Mouse (Mus musculus) hindbrain, embryonic 16.5 days (tissue): ENCODE measurements around the gene Pfkfb3. TPM values are rescaled to one million over a fixed set of nuclear protein-coding genes. Genes with fewer than 3 reads are reported as not detected.
A peak's percentile ranks its signal among the peaks of the same experiment; 100 is the strongest.

ENCODE experiments used
- ATAC-seq: fragments of 200-750 bp; cut with Nextera tagmentation; 2 replicates; pipeline ENCODE4 v1.8.0; 2017; ENCODE audit warnings: moderate TSS enrichment, moderate library complexity
- H3K27ac ChIP-seq: fragments of 300-500 bp; sonication (generic); 2 replicates; pipeline ENCODE4 v1.5.1; 2014; ENCODE audit warnings: low read depth, mild to moderate bottlenecking, control low read depth, low read length, moderate library complexity
- H3K27me3 ChIP-seq: fragments of 300-500 bp; sonication (generic); replicated peaks from 2 replicates; pipeline ENCODE4 v1.6.1; 2014; ENCODE audit warnings: low read length; ENCODE audit not compliant: control insufficient read depth, insufficient read depth
- H3K36me3 ChIP-seq: fragments of 300-500 bp; sonication (generic); 2 replicates; pipeline ENCODE4 v1.6.1; 2014; ENCODE audit warnings: mild to moderate bottlenecking, low read length, moderate library complexity, mixed read lengths; ENCODE audit not compliant: control insufficient read depth, insufficient read depth
- H3K4me1 ChIP-seq: fragments of 300-500 bp; sonication (generic); 2 replicates; pipeline ENCODE4 v1.6.1; 2014; ENCODE audit warnings: low read depth, low read length; ENCODE audit not compliant: control insufficient read depth, insufficient read depth
- H3K4me2 ChIP-seq: fragments of 300-500 bp; sonication (generic); 2 replicates; pipeline ENCODE4 v1.6.1; 2014; ENCODE audit warnings: mild to moderate bottlenecking, low read length, control low read depth, moderate library complexity
- H3K4me3 ChIP-seq: fragments of 300-500 bp; sonication (generic); 2 replicates; pipeline ENCODE4 v1.5.1; 2014; ENCODE audit warnings: mild to moderate bottlenecking, low read length, control low read depth, moderate library complexity
- H3K9ac ChIP-seq: fragments of 300-500 bp; sonication (generic); 2 replicates; pipeline ENCODE4 v1.6.1; 2014; ENCODE audit warnings: low read depth, mild to moderate bottlenecking, control low read depth, low read length, moderate library complexity
- H3K9me3 ChIP-seq: fragments of 300-500 bp; sonication (generic); 2 replicates; pipeline ENCODE4 v1.6.1; 2014; ENCODE audit warnings: mild to moderate bottlenecking, low read length, moderate library complexity; ENCODE audit not compliant: control insufficient read depth
- WGBS: fragments of 180-500 bp; shearing (Covaris S2); extraction: QIAGEN DNeasy Blood & Tissue Kit; methylation state at CpG from one replicate; pipeline ENCODE4 v1.1.7; 2014; 5-methylcytosine and 5-hydroxymethylcytosine counted together
- polyA plus RNA-seq: library from polyadenylated mRNA; unstranded; fragments of >200 nt; fragmentation: Nextera tagmentation; extraction: Ambion mirVana; gene quantifications from 2 replicates; pipeline ENCODE4 v1.2.1, GENCODE M21; 2015

Gene Pfkfb3
- polyA plus RNA-seq, 1 experiment from 2014 or later: 28.5 TPM

GRCm38 (mm10) chr2:11521758-11522157 lies 32.1 kb downstream of the Pfkfb3 start:
- Histone ChIP-seq H3K27ac (no peak overlapping the region), H3K27me3 (no peaks in the 10 kb centered on the region), H3K4me1 (no peaks in the 10 kb centered on the region), H3K4me3 (no peak overlapping the region), H3K4me2 (no peak overlapping the region), H3K9me3 (no peaks in the 10 kb centered on the region), H3K36me3 (no peaks in the 10 kb centered on the region), H3K9ac (no peak overlapping the region)
- ATAC-seq: no peak
- 90% methylated on average over 7 of the region's 7 CpGs for WGBS

DNA sequence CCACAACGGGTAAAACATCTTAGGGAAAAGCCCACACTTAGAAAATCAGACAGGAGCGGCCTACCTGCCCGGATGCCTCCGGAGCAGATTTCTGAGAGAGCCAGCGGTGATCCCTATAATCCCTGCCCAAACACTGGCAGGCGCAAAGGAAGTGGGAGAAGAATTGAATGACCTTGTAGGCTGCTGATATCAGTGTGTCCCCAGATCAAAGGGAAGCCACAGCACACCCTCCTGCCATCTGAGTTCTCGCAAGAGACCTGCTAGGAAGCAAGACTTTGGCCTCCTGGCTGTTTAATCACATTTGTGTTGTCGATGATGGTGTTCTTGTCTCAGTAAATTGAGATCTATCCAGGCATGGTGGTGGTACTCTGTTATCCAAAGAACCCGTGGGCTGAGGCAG lies 33.1 kb downstream of the Pfkfb3 start:
- ATAC-seq: no peak
- 88% methylated on average over 9 of the region's 9 CpGs for WGBS

DNA sequence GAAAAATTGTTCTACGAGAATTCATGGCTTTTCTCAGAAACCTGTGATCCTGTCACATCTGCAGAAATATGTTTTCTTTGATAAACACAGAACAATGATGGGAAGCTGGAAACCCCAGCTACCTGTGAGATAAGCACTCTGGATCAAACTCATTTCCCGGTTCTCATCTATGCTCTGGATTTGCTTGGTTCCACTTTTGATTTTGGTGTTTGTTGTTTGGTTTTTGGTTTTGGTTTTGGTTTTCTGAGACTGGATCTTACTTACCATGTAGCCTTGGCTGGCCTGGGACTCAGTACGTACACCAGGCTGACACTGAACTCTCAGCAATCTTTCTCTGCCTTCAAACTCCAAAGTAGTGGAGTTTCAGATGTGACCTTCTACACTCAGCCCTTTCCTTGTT lies 38.0 kb downstream of the Pfkfb3 start:
- 88% methylated on average over 3 of the region's 3 CpGs for WGBS
- no peaks in the 10 kb centered on the region for H3K9me3 ChIP-seq
- no peak overlapping the region for H3K27ac ChIP-seq
- no peaks in the 10 kb centered on the region for H3K4me1 ChIP-seq
- no peak overlapping the region for H3K4me3 ChIP-seq
- no peak overlapping the region for H3K4me2 ChIP-seq
- no peaks in the 10 kb centered on the region for H3K36me3 ChIP-seq
- no peaks in the 10 kb centered on the region for H3K27me3 ChIP-seq
- ATAC-seq: no peak
- no peak overlapping the region for H3K9ac ChIP-seq

More for the DNA sequence above, 33.1 kb downstream of the Pfkfb3 start:
- Histone ChIP-seq H3K4me2 (no peak overlapping the region), H3K4me1 (no peaks in the 10 kb centered on the region), H3K4me3 (no peak overlapping the region), H3K36me3 (no peaks in the 10 kb centered on the region), H3K27me3 (no peaks in the 10 kb centered on the region), H3K27ac (no peak overlapping the region), H3K9ac (no peak overlapping the region), H3K9me3 (no peaks in the 10 kb centered on the region)

GRCm38 (mm10) chr2:11513057-11513967 lies 40.6 kb downstream of the Pfkfb3 start:
- no peaks in the 10 kb centered on the region for H3K36me3 ChIP-seq
- H3K4me1 ChIP-seq: no peaks in the 10 kb centered on the region
- H3K27ac ChIP-seq: no peak overlapping the region
- H3K9ac ChIP-seq: no peak overlapping the region
- ATAC-seq: no peak
- H3K4me3 ChIP-seq: no peak overlapping the region
- no peak overlapping the region for H3K4me2 ChIP-seq
- 64% methylated on average over 18 of the region's 18 CpGs for WGBS
- no peaks in the 10 kb centered on the region for H3K27me3 ChIP-seq
- H3K9me3 ChIP-seq: no peaks in the 10 kb centered on the region

GRCm38 (mm10) chr2:11512127-11512526 lies 41.8 kb downstream of the Pfkfb3 start:
- Histone ChIP-seq H3K4me1 (no peaks in the 10 kb centered on the region), H3K36me3 (no peaks in the 10 kb centered on the region), H3K9me3 (no peaks in the 10 kb centered on the region), H3K27ac (no peak overlapping the region), H3K4me2 (no peak overlapping the region), H3K27me3 (no peaks in the 10 kb centered on the region), H3K9ac (no peak overlapping the region), H3K4me3 (no peak overlapping the region)
- WGBS: 96% methylated on average over 1 of the region's 1 CpGs
- ATAC-seq: no peak

DNA sequence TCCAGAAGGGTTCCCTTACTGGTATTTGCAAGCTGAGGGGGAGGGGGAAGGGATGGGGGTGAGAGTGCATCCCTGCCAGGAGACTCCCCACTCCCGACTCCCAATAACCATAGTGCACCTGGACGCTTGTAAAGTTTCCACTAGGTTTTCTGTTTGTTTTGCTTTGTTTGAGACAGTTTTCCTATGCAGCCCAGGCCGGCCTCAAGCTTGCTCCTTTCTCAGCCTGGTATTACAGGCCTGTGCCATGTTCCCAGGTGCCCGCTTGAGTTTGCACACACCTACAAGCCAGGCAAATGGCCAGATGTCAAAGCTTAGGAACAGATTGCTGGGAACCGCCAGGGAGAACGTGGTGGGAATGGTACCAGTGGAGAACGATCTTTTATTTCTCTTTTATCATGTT lies 50.1 kb downstream of the Pfkfb3 start:
- 28% methylated on average over 7 of the region's 7 CpGs for WGBS
- H3K27ac ChIP-seq: peak overlapping the region; percentile 84
- H3K4me3 ChIP-seq: peak overlapping the region; percentile 54
- H3K27me3 ChIP-seq: no peaks in the 10 kb centered on the region
- H3K9me3 ChIP-seq: no peaks in the 10 kb centered on the region
- H3K9ac ChIP-seq: peak overlapping the region; percentile 67; the same call in 1 of the 2 replicates
- no peak for ATAC-seq
- peak overlapping the region; percentile 96 for H3K4me2 ChIP-seq
- H3K4me1 ChIP-seq: peaks cover 22% of the 10 kb centered on the region
- H3K36me3 ChIP-seq: no peaks in the 10 kb centered on the region

GRCm38 (mm10) chr2:11502901-11503431 lies 50.9 kb downstream of the Pfkfb3 start:
- H3K36me3 ChIP-seq: no peaks in the 10 kb centered on the region
- peak; percentile 81 for ATAC-seq
- peak overlapping the region; percentile 67 for H3K9ac ChIP-seq
- peak overlapping the region; percentile 90 for H3K27ac ChIP-seq
- no peaks in the 10 kb centered on the region for H3K27me3 ChIP-seq
- WGBS: under 1% methylated on average over 39 of the region's 39 CpGs
- H3K4me2 ChIP-seq: peak overlapping the region; percentile 96
- H3K9me3 ChIP-seq: no peaks in the 10 kb centered on the region
- H3K4me3 ChIP-seq: peak overlapping the region; percentile 54
- peaks cover 29% of the 10 kb centered on the region for H3K4me1 ChIP-seq

GRCm38 (mm10) chr2:11502255-11502765 lies 51.6 kb downstream of the Pfkfb3 start:
- H3K4me2 ChIP-seq: peak overlapping the region; percentile 96
- H3K27ac ChIP-seq: peak overlapping the region; percentile 90
- H3K9ac ChIP-seq: peak overlapping the region; percentile 67
- H3K9me3 ChIP-seq: no peaks in the 10 kb centered on the region
- no peaks in the 10 kb centered on the region for H3K36me3 ChIP-seq
- H3K27me3 ChIP-seq: no peaks in the 10 kb centered on the region
- H3K4me3 ChIP-seq: peak overlapping the region; percentile 54
- H3K4me1 ChIP-seq: peaks cover 35% of the 10 kb centered on the region
- under 1% methylated on average over 15 of the region's 15 CpGs for WGBS
- peak; percentile 40 for ATAC-seq
